Mouse (Mus musculus) gastrocnemius, postnatal 36 days (tissue): ENCODE data around the gene Parp16. TPM values are rescaled to one million over a fixed set of nuclear protein-coding genes. Genes with fewer than 3 reads are reported as not detected.

Experiments
- DNase-seq, 2 experiments: peaks; one replicate each; pipeline ENCODE4 v3.0.0; 2022
- intact Hi-C: fragments of 180-260 bp; cut with DNase I; formaldehyde crosslinking; loops from one replicate; pipeline ENCODE4 v1.15.1; 2025
- total RNA-seq, 2 experiments: library from RNA; stranded (reverse); gene quantifications; 2 replicates each; pipeline ENCODE4 v1.2.3; 2021

Parp16 gene
- total RNA-seq, 2 experiments from 2014 or later, result 3.4 to 4.0 TPM

- intact Hi-C loops, result no loop called here
- no peak for DNase-seq
Measured at GRCm38 (mm10) chr9:65177912-65178311, 17.2 kb upstream of the Parp16 start.

DNA sequence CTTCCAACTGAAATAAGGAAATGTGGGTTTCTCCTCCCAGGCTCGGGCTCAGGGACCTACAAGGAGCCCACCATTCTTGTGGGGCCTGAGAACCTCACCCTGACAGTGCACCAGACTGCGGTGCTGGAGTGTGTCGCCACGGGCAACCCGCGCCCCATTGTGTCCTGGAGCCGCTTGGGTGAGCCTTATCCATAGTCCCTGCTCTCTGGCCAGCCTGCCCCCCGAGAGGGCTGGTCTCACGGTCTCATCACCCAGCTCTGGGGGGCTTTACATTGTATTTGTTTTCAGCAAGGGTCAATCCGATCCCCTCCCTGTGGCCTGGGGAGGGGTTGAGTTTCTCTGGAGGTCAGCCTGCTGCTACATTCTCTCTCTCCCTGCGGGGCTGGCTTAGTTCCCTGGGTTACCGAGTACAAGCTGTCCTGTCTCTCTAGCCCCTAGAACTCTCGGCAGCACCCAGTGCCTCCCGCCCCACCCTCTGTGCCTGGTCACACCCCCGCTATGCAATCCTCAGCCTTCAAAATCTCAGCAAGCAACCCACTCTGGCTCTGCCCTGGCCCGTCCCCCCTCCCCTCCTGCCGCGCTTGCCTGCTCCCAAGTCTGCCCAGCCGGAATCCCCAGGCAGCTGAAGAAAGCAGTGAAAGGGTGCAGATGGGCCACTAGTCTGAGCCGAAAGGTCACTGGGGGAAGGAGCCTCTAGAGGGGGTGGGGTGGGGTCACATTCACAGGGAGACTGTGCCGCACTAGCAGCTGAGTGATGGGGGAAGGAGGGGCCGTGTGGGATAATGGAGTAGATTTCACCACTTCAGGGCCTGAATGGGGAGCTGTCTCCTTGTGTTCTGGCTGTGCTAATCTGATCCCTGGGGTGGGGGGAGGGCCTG lies 16.6 kb upstream of the Parp16 start:
- DNase-seq, result peak in 1 of 2 experiments; percentile 55
- intact Hi-C loops, result no loop called here

DNA sequence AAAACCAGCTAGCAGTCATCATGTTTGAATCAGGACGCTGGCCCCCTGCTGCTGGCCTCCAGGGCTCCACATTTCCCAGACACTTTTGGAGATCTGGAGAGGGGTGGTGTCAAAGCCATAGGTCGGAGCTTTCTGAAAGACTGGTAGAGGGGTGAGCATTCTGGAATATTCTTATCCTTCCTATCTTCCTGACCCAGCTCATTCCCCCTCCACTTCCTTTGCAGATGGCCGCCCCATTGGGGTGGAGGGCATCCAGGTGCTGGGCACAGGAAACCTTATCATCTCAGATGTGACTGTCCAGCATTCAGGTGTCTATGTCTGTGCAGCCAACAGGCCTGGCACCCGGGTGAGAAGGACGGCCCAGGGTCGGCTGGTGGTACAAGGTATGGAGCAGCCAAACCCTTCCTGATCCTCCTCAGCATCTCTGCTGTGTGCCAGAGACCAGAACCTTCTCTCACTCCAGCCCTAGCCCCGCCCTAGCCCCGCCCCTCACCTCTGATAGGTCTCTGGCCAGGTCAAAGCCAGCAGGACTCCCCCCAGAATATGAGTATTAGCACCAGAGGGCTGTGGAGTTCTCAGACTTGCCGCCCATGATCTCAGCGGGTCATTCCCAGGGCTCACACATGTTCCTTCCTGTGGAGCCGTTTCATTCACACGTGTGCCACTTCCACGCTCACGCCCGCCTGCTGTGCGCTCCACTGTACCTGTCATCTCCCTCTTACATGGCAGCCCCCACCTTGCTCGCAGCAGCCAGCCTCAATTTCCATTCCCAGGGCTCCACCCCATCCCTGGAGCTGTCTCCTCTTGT lies 15.1 kb upstream of the Parp16 start:
- intact Hi-C loops, result no loop called here
- DNase-seq, result no peak

DNA sequence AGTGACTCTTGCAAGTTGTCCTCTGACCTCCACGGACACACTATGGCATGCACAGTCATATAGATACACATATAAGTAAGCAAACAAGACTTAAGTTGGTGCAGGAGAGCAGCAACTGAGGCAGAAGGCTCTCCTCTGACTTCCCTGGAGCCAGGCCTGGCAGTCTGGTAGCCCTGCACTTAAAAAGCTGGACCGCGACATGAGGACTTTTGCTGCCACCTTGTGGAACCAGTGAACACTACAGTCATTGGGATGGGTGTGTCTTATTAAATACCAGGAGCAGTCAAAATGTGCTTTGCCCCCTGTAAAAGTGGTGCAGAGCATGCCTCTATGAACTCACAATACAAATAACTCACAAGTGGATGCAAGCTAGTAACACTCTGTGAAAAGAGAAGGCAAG lies 6.6 kb upstream of the Parp16 start:
- peak; percentile 74 to 76 for DNase-seq
- intact Hi-C loops, result loop anchor here (1.0 kb wide), 1 partner anchor 54 kb away; no protein-coding TSS in a partner anchor

DNA sequence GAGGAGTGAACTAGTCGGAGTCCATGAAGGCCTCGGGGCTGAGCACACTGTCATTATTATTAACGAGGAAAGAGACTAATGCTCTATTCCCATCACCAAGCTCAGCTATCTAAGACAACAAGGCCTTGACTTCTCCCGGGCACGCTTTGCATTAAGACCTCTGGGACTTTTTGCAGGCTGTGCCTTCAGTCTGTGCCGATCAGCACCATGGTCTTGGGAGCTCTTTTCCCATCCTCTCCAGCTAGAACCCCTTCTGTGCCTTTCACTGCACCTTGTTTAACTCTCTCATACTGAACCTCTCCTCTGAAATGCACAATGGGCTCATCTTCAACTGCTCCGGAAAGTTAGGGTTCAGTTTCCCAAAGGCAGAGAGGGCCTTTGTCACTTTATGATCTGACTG lies 4.8 kb upstream of the Parp16 start:
- no peak for DNase-seq
- intact Hi-C loops, result no loop called here

- no peak for DNase-seq
- intact Hi-C loops, result no loop called here
Measured at GRCm38 (mm10) chr9:65191389-65191754, 3.8 kb upstream of the Parp16 start.

GRCm38 (mm10) chr9:65191755-65192469 lies 3.2 kb upstream of the Parp16 start:
- DNase-seq, result no peak
- intact Hi-C loops, result no loop called here

DNA sequence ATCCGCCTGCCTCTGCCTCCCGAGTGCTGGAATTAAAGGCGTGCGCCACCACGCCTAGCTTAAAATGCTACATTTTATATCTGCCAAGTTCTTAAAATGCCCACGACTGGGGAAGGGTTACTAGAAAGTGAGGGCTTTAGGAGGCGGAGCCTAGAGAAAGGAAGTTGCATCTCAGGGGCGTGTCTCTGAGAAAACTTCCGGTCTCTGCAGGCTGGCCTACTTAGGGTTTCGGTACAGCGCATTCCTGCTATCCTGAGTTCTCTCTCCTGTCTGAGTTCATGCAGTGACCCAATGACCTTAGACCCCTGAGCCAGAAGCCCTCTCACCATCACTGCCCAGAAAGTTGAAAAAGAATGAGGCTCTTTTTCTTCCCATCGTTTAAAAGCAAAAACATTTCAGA lies 1.9 kb upstream of the Parp16 start:
- DNase-seq, result no peak
- intact Hi-C loops, result no loop called here

DNA sequence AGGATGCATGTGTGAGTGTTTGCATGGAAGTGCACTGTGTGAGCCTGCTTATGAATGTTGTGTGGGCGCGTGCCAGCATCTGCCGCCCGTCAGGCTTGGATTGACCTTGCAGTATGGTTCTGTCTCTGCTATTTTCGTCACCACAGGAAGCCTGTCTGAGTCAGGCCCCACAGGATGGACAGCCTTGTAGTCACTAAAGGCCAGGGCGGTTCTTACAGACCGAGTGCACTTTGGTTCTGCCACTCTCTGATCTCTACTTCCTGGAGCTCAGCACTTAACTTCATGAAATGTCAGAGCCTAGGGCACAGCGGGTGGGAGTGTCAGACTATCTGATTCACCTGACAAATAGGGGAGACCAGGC lies 448 bp downstream of the Parp16 start:
- intact Hi-C loops, result no loop called here

GRCm38 (mm10) chr9:65195982-65196737 lies 1.0 kb downstream of the Parp16 start:
- no peak for DNase-seq

More for the DNA sequence above, 448 bp downstream of the Parp16 start:
- DNase-seq, result peak in 1 of 2 experiments; percentile 32

DNA sequence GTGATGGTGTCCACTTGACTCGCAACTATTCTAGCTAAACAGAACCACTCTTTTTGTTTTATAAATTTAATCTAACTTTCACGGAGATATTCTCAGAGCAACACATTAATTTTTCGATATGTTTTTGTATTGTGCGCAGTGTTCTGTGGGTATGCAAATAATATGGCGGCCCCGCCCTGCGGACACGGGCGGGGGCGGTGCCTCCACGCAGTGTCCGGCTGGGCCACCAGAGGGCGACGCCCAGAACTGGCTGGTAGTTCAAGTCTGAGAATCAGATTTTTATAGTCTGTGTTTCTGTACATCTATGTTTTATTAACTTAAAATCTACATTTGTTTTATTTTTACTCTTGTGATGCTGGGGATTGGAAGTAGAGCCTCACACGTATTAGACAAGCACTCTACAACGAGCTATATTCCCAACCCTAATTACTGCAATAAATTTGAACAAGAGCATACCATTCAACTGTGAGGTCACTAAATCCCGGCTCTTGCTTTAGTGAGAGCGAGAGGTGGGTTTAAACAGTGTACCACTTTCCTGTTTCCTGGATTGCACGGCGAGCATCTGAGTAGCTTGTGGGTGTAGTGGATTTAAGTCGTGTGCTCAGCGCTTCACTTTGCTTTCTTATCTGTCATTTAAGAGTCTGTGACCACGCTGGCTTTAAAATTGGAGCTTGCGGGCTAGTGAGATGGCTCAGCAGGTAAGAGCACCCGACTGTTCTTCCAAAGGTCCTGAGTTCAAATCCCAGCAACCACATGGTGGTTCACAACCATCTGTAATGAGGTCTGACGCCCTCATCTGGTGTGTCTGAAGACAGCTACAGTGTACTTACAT lies 1.8 kb downstream of the Parp16 start:
- peak; percentile 93 to 94 for DNase-seq

More at GRCm38 (mm10) chr9:65195982-65196737, 1.0 kb downstream of the Parp16 start:
- intact Hi-C loops, result no loop called here

GRCm38 (mm10) chr9:65197826-65198225 lies 2.7 kb downstream of the Parp16 start:
- intact Hi-C loops, result no loop called here
- peak in 1 of 2 experiments; percentile 33 for DNase-seq

More for the DNA sequence above, 1.8 kb downstream of the Parp16 start:
- intact Hi-C loops, result no loop called here

DNA sequence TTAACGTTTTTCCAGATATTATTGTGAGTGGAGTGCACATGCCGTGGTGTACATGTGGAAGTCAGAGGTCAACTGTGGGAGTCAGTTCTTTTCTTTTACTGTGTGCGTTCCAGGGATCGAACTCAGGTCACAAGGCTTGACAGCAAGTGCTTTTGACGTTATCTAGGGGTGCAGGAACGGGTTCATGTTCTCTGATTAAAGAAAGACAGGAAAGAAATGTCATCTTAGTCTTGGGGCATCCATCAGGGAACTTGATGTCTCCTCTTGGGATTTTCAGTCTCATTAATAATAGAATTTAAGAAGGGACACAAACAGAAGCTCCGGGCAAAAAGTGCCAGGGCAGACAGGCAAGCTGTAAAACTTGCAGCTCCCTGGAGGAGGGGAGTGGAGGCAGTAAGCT lies 4.6 kb downstream of the Parp16 start:
- no peak for DNase-seq
- intact Hi-C loops, result no loop called here

DNA sequence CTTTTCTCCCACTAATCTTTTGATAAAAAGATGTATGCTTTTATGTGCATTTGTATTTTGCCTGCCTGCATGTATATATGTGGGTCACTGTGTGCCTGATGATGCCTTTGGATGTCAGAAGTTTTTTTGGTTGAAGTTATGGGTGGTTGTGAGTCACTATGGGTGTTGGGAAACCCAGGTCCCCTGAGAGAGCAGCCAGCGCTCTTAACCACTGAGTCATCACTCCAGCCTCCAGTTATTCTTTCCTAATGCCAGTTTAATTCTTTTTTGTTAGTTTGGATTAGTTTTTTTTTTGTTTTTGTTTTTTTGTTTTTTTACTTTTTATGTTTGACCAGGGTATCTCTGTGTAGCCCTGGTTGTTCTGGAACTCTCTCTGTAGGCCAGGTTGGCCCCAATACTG lies 5.5 kb downstream of the Parp16 start:
- DNase-seq, result peak in 1 of 2 experiments; percentile 62
- intact Hi-C loops, result no loop called here

DNA sequence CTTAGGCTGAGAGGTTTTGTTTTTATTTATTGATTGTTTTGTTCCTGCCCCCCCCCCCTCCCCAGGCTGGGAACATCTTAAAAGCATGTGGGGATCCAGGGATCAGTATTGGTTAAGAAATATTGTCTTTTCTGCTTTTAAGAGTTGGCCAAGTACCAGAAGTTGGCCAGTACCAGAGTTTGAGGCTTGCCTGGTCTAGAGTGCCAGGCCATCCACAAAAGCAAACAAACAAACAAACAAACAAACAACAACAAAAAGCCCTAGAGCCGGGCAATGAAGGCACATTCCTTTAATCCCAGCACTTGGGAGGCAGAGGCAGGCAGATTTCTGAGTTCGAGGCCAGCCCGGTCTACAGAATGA lies 5.8 kb downstream of the Parp16 start:
- DNase-seq, result no peak
- intact Hi-C loops, result no loop called here

- intact Hi-C loops, result no loop called here
- peak; percentile 58 to 79 for DNase-seq
Measured at GRCm38 (mm10) chr9:65201381-65202164, 6.4 kb downstream of the Parp16 start.

GRCm38 (mm10) chr9:65202165-65202754 lies 7.1 kb downstream of the Parp16 start:
- intact Hi-C loops, result no loop called here
- DNase-seq, result no peak
